Mouse (Mus musculus) brain, embryonic 18.5 days (tissue): ENCODE results near the gene Scpep1.

Source experiments
- DNase-seq: peaks from one replicate; pipeline ENCODE4 v3.0.0-alpha.2; 2012; ENCODE audit warnings: low read depth, low spot score

Gene Scpep1

DNA sequence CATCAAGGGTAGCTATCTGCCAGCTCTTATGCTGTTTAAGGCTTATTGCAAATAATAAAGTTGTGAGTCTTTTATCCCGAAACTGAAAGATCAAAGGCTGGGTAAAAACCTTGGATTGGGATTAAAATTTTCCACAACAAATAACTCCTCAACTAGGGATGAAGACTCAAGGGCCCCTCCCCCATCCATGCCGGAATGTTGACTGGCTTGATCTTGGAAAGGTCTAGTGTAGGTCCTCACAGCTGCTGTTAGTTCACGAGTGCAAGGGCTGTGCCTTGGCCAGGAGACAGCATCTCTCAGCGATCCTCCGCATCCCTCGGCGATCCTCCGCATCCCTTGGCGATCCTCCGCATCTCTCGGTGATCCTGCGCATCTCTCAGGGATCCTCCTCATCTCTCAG lies 77.3 kb downstream of the Scpep1 start:
- no peak for DNase-seq
